Mouse (Mus musculus) spleen, postnatal 10 days (tissue): ENCODE measurements around the gene Igsf21.

ENCODE experiments used
- DNase-seq, 2 experiments: peaks; one replicate each; pipeline ENCODE4 v3.0.0; 2021 to 2022; ENCODE audit warnings: low spot score in 2 of 2

The Igsf21 gene

GRCm38 (mm10) chr4:140235361-140236153, 11.0 kb downstream of the Igsf21 start:
- no peak for DNase-seq

GRCm38 (mm10) chr4:140234412-140235205, 12.0 kb downstream of the Igsf21 start:
- no peak for DNase-seq

GRCm38 (mm10) chr4:140227837-140228236, 18.7 kb downstream of the Igsf21 start:
- DNase-seq = no peak

- DNase-seq = no peak
These were observed 21.4 kb downstream of the Igsf21 start for GRCm38 (mm10) chr4:140225204-140225603.

- DNase-seq = no peak
These were observed 22.1 kb downstream of the Igsf21 start for GRCm38 (mm10) chr4:140224451-140224850.

- DNase-seq = no peak
These were observed 23.5 kb downstream of the Igsf21 start for GRCm38 (mm10) chr4:140223067-140223466.

GRCm38 (mm10) chr4:140220326-140221093, 26.1 kb downstream of the Igsf21 start:
- DNase-seq = no peak

- no peak for DNase-seq
These were observed 27.4 kb downstream of the Igsf21 start for GRCm38 (mm10) chr4:140218853-140219852.

GRCm38 (mm10) chr4:140218384-140218783, 28.2 kb downstream of the Igsf21 start:
- no peak for DNase-seq

- no peak for DNase-seq
These were observed 28.6 kb downstream of the Igsf21 start for GRCm38 (mm10) chr4:140217934-140218333.

GRCm38 (mm10) chr4:140216096-140216495, 30.5 kb downstream of the Igsf21 start:
- DNase-seq = no peak

GRCm38 (mm10) chr4:140215205-140215604, 31.4 kb downstream of the Igsf21 start:
- DNase-seq = no peak

- DNase-seq = no peak
These were observed 32.2 kb downstream of the Igsf21 start for GRCm38 (mm10) chr4:140214406-140214805.

GRCm38 (mm10) chr4:140210129-140210890, 36.3 kb downstream of the Igsf21 start:
- DNase-seq = no peak

GRCm38 (mm10) chr4:140205811-140206231, 40.8 kb downstream of the Igsf21 start:
- no peak for DNase-seq

GRCm38 (mm10) chr4:140204775-140205174, 41.8 kb downstream of the Igsf21 start:
- DNase-seq = no peak

- no peak for DNase-seq
These were observed 42.8 kb downstream of the Igsf21 start for GRCm38 (mm10) chr4:140203696-140204272.

- no peak for DNase-seq
These were observed 44.4 kb downstream of the Igsf21 start for GRCm38 (mm10) chr4:140202196-140202595.

- DNase-seq = no peak
These were observed 46.3 kb downstream of the Igsf21 start for GRCm38 (mm10) chr4:140200296-140200695.

GRCm38 (mm10) chr4:140196717-140197116, 49.9 kb downstream of the Igsf21 start:
- no peak for DNase-seq
